Mouse (Mus musculus) monocyte, adult 2 months (primary cell): ENCODE measurements around the gene Xpnpep1.

Source experiments
- DNase-seq, 2 experiments: peaks; one replicate each; pipeline ENCODE4 v3.0.0; 2022; ENCODE audit warnings: low spot score in 2 of 2, low read depth in 1 of 2

The Xpnpep1 gene

DNA sequence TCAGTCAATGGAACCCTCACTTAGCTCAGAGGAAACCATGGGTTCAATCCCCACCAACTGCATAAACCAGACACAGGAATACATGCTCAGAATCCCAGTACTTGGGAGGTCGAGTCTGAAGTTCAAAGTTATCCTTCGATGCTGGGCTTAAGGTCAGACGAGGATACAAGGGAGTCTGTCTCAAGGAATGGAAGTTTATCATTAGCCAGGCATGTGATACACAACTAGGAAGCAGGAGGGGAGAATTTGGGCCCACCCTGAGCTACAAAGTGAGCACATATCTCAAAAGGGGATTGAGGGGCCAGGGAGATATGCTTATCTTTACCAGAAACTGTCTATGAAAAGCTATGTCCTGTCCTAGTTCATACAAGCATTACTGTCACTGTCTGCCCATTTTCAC lies 7.4 kb downstream of the Xpnpep1 start:
- DNase-seq, result no peak

GRCm38 (mm10) chr19:53031957-53032371 lies 8.1 kb downstream of the Xpnpep1 start:
- no peak for DNase-seq

DNA sequence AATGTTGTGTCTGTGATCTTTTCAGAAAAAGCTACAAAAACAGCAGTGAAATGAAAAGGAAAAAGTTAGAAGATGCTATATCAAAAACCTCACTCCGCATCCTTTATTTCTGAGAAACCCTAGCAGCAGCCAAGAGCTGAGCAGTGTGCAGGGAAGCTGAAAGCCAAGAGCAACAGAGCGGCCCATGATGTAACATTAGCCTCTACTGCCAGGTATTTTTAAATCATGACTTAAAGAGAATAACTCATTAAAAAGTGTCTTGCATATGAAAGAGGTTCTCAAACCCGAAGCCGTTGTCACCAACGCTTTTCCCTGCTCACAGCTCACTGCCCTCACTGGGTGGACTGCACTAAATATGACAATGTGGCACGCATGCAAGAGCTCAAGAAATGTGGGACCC lies 9.7 kb downstream of the Xpnpep1 start:
- no peak for DNase-seq

GRCm38 (mm10) chr19:53029686-53030085 lies 10.3 kb downstream of the Xpnpep1 start:
- no peak for DNase-seq

DNA sequence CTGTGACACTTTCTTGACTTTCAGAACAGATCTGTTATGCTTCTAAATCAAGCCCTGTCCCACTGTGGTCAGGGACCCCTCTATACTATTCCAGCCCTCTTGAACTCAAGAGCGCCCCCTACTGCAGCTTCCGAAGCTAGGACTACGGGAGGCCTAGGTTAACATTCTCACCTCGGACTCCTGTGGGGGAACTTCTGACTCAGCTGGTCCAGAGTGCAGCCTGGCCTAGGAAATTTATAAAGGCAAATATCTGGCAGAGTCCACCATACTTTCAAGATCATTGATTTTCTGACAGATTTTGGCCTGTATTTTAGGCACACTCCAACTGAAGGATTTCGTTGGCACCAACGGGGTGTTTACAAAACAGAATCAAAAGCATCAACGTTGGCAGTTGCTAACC lies 11.0 kb downstream of the Xpnpep1 start:
- no peak for DNase-seq

- DNase-seq, result no peak
These were observed 11.8 kb downstream of the Xpnpep1 start for GRCm38 (mm10) chr19:53028216-53028615.

DNA sequence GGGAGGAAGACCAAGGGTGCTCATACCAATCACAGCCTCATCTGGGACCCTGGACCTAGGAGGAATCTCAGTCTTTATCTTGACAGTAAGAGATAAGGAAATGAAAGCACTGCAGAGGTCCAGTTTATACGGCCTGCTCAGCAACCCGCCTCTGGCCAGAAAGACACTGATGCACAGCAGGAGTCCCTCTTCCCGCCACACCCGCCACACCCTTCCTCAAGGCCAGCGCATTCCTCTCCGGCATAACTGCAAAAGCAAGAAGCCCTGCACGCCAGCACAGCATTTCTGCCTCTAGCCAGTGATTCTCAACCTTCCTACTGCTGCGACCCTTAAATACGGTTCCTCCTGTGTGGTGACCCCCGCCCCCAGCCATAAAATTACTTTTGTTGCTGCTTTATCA lies 16.8 kb downstream of the Xpnpep1 start:
- DNase-seq, result no peak

DNA sequence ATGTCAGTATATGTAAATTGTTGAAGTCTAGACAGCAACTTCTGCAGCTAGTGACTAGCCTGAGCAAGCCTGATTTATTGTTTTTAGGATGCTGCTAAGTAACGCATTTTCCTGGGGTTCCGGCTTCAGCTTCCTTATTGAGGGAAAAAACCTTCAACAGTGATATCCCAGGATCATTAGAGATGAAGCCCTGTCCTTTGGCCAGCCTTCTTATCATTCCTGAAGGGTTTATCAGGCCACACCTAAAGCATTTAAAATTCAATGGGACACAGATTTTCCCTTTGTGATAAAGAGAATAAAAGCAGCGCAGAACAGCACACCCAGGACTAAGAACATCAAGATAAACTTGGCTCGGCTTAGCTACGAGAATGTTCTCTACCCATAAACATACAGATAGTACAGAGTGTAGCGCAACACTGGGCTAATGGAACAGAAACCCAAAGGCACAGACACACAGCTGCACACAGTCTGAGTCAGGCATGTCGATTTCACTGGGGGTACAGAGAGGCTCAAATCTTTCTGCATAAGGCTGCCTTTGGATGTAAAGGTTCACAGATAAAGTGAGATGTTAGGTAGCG lies 17.9 kb downstream of the Xpnpep1 start:
- no peak for DNase-seq

GRCm38 (mm10) chr19:53021537-53021936 lies 18.5 kb downstream of the Xpnpep1 start:
- DNase-seq, result no peak

DNA sequence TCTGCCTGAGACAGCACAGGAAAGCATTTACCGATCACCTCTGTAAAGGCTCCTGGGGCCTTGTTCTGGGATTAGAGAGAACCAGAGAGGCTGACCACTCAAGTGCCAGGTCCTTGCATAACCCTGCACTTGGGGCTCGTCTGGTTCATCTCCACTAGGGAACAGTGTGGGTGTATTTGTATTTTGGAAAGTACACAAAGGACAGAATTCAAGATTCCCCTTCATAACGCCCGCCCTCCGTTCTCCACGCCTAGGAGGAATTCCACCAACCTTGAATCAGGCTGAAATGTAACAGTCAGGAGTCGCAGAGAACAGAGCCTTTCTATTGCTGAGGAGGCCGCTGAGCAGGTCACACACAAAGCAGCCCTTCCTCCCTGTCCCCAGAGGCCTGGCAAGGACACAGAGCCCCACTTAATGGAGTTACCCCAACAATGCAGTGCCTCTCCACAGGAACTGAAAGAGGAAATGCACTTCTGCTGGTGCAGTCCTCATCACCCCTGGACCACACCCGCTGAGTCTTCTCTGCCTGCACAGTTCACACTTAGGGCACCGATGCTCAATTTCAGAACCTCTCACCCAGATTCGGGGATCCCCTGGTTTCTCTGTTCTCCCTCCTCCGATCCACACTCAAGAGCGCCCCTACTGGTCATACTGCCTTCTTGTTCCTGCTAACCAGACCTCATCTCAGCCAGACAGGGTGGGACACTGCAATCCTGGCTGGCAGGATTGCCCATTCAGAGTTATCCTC lies 20.1 kb downstream of the Xpnpep1 start:
- peak; percentile 48 to 61 for DNase-seq

GRCm38 (mm10) chr19:53017954-53018353 lies 22.1 kb downstream of the Xpnpep1 start:
- DNase-seq, result no peak

DNA sequence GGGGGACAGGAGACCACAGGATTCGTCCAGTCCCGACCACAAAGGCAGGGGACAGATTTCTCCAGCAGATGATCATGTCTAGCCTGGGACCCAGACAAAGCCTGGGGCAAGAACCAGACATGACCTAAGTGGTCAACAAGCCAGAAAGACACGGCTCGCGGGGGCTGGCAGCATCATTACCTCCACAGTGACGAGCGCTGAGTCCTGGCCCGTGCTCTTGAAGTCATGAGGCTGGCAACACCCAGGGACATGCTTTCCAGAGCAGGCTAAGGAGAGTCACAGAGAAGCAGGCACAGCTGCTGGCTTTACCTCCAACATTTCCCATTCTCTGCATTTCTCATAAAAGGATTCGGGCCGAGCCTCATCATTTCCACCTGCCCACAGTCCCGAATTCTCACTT lies 22.8 kb downstream of the Xpnpep1 start:
- DNase-seq, result no peak

DNA sequence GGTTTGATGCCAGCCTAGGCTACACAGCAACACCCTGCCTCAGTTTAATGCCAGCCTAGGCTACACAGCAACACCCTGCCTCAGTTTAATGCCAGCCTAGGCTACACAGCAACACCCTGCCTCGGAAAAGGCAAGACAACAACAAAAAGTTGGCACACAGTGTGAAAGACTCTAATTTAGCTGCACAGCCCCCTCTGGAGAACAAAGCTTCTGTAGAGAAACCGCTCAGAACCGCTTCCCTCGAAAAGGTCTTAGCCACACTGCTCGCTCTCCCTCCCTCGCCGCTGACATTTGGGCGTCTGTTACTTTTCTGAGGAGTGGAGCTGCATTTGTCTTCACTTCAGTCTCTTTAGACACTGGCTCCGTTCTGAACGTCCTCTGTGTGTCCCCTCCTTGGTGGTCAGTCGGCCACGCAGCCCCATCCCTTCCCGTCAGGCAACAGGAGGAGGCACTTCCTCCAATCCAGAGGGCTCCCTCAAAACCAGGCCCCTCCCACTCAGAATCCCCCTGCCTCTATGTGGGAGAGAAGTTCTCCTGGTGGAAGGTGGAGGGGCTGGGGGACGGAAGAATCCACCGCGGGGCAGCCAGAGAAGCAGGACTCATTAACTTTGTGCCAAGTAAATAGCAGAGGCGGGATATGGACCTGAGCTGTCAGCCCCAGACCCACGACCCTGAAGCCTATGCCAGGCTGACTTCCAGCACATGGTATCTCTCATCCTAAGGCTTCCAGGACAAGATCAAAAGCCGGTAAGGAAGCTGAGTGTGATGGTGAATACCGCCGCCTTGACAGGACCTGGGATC lies 24.9 kb downstream of the Xpnpep1 start:
- no peak for DNase-seq

GRCm38 (mm10) chr19:53013744-53014143 lies 26.3 kb downstream of the Xpnpep1 start:
- DNase-seq, result no peak

DNA sequence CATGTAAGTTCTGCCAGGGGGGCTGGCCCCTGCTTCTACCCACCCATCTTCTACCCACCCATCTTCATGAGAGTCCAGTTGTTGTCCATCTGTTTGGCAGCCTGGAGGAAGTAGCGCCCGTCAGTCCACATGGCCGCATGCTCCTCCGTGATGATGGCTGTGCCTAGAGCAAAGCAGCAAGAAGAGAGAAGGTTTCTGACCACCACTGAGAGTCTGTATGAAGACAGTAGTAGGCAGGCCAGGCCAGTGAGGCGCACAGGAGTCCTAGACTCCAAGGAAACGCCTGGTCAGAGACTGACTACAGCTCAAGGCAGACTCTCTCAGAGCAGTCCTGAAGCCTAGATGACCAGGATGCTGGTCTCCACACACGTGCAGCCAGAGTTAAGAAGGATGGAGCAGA lies 26.7 kb downstream of the Xpnpep1 start:
- no peak for DNase-seq

- no peak for DNase-seq
These were observed 29.1 kb downstream of the Xpnpep1 start for GRCm38 (mm10) chr19:53010941-53011340.

DNA sequence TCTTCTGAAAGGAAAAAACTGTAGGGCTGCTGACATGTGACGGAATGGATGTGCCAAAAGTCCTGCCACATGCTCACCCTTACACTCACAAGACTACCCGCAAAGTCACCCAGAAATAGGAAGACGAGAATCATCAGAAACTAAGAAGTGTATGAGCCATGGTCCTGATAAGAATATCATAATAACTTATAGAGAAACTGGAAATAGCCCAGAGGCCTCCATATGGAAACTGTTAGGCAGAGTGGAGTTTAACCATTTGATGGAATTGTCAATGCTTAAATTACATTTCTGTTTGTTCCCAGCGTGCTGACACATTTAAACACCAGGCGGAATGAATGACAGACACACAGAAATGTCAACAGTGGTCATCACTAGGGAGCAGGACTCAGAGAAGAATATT lies 31.1 kb downstream of the Xpnpep1 start:
- DNase-seq, result no peak

GRCm38 (mm10) chr19:53008020-53008705 lies 31.9 kb downstream of the Xpnpep1 start:
- DNase-seq, result no peak

DNA sequence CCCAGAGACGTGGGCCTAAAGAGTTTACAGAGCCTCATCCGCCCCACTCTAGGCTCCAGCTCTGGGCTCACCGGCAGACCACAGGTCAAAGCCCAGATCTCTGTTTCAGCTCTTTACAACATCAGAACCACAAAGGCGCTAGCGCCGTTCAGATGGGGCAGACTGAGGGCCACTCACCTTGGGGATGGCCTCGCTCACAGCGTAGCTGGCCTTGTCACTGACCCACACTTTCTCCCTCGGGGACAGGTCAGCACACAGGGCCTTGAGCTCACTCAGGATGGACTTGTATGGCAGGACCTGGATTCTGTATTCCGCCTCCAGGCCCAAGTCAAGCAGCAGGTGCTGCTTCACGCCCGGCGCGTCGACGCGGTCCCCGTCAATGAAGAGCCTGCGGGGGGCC lies 34.0 kb downstream of the Xpnpep1 start:
- DNase-seq, result no peak

DNA sequence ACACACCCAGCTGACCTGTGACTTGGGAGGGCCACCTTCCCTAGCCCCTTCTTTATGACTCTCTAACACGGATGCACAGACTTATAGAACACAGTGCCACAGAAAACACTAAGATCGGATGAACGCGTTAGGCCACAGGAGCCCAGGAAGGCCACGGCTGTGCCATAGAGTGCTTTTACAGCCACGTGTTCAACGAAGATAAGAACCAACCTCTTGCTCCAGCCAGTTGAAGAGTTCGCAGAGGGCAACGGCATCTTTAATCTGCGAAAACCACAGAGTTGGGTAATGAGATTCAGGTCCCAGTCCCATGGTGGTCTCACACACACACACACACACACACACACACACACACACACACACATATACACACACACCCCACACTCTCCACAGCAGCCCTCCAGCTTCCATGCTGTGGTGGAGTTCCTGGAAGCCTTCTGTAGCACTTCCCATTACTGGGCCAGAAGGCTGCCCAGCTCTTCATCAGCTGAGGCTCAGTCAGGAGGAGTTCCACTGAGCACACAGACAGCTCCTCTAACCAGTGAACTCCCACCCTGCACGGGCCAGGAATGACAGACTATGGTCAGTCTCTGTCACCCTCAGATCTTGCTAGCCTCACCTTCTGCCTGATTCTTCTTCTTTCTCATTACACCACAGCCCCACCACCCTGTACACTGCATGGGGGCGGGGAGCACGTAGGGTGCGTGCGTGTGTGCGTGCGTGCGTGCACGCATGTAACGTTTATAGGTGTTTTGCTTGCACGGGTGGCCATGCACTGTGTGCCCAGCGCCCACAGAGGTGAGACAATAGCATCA lies 36.3 kb downstream of the Xpnpep1 start:
- no peak for DNase-seq
